14 mouse cellular contexts compared by ENCODE assay signal in the genomic region with DNA sequence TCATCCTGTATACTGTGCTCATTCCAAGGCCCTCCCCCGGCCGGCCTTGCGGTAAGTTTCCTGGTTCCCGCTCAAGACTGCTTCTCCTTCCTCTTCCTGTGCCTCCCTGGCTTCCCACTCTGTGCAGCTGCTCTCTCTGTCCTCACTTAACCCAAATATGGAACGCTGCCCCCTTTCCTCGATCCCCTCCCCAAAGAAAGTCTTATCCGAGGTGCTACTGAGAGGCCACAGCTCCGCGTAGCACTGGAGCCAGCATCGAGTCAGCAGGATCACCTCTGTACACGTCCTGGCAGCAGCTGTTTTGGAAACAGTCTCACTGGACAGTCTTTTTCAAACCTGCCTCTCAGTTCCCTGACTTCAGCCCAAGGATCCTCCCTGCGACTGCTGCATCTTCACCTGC. TPM values are rescaled to one million over a fixed set of nuclear protein-coding genes. Genes with fewer than 3 reads are reported as not detected.
DNase-seq lines count a peak whose midpoint lies in the region; ATAC-seq and TF ChIP-seq lines count a peak whose summit lies in the region.
"Had no signal": no experiment of that assay in that cellular context is flagged by ENCODE, and none has a peak within 500 bp of the region (broad histone marks: within the 10 kb centered on the region; RNA-seq: fewer than 3 reads in every experiment).

No protein-coding gene starts in this region.

- peak overlapping the region; percentile 67 for H3K9ac ChIP-seq in heart, embryonic 11.5 days (ENCODE audit: low read depth, low read length)
- no peak overlapping the region for H3K9ac ChIP-seq in stomach, embryonic 15.5 days
- H3K9ac ChIP-seq in stomach, postnatal 0 days (ENCODE audit: low read length) = no peak overlapping the region
- H3K9ac ChIP-seq in lung, embryonic 14.5 days = peak overlapping the region; percentile 29
- H3K9ac ChIP-seq: midbrain, embryonic 12.5 days had no signal

- no peaks in the 10 kb centered on the region for H3K27me3 ChIP-seq in heart, embryonic 11.5 days (ENCODE audit: control insufficient read depth, insufficient read depth, low read length)
- no peaks in the 10 kb centered on the region for H3K27me3 ChIP-seq in stomach, embryonic 15.5 days (replicated peaks)
- H3K27me3 ChIP-seq in stomach, postnatal 0 days (ENCODE audit: control insufficient read depth, insufficient read depth, low read length) = no peaks in the 10 kb centered on the region
- H3K27me3 ChIP-seq in lung, embryonic 14.5 days (ENCODE audit: insufficient read depth, low read length) = no peaks in the 10 kb centered on the region
- H3K27me3 ChIP-seq: midbrain, embryonic 12.5 days had no signal

- TF ChIP-seq CTCF in stomach, postnatal 0 days (IDR thresholded peaks at IDR 0.05; ENCODE audit: low read depth) = no peak
- no peak for TF ChIP-seq CTCF in lung, embryonic 14.5 days (IDR thresholded peaks at IDR 0.05; ENCODE audit: low read depth)

- H3K36me3 ChIP-seq in heart, embryonic 11.5 days (ENCODE audit: control insufficient read depth, insufficient read depth, low read length) = no peaks in the 10 kb centered on the region
- no peaks in the 10 kb centered on the region for H3K36me3 ChIP-seq in stomach, embryonic 15.5 days
- no peaks in the 10 kb centered on the region for H3K36me3 ChIP-seq in stomach, postnatal 0 days (ENCODE audit: control insufficient read depth, insufficient read depth, low read length)
- H3K36me3 ChIP-seq in lung, embryonic 14.5 days (ENCODE audit: insufficient read depth) = no peaks in the 10 kb centered on the region
- H3K36me3 ChIP-seq: midbrain, embryonic 12.5 days had no signal

- H3K4me3 ChIP-seq in heart, embryonic 11.5 days (ENCODE audit: low read depth, low read length) = no peak overlapping the region
- no peak overlapping the region for H3K4me3 ChIP-seq in stomach, embryonic 15.5 days (replicated peaks)
- H3K4me3 ChIP-seq in stomach, postnatal 0 days (ENCODE audit: low read depth, low read length) = no peak overlapping the region
- no peak overlapping the region for H3K4me3 ChIP-seq in lung, embryonic 14.5 days (ENCODE audit: low read depth, low read length)
- H3K4me3 ChIP-seq: midbrain, embryonic 12.5 days had no signal

- peaks cover 6% of the 10 kb centered on the region; the same call in 1 of the 2 replicates for H3K4me1 ChIP-seq in heart, embryonic 11.5 days (ENCODE audit: control insufficient read depth, insufficient read depth, low read length)
- H3K4me1 ChIP-seq in stomach, embryonic 15.5 days = no peaks in the 10 kb centered on the region
- no peaks in the 10 kb centered on the region; the same call in 1 of the 2 replicates for H3K4me1 ChIP-seq in stomach, postnatal 0 days (replicated peaks; ENCODE audit: control insufficient read depth, insufficient read depth)
- no peaks in the 10 kb centered on the region for H3K4me1 ChIP-seq in lung, embryonic 14.5 days (ENCODE audit: insufficient read depth)
- H3K4me1 ChIP-seq: midbrain, embryonic 12.5 days had no signal

- no peak for TF ChIP-seq EP300 in stomach, postnatal 0 days (optimal IDR thresholded peaks at IDR 0.05)

- peak; percentile 44; the same call in 1 of the 2 replicates for ATAC-seq in heart, embryonic 11.5 days (replicated peaks; ENCODE audit: insufficient number of reproducible peaks, low FRiP score, low TSS enrichment)
- no peak for ATAC-seq in stomach, embryonic 15.5 days (ENCODE audit: insufficient read depth, low FRiP score, low read depth)
- ATAC-seq in stomach, postnatal 0 days (ENCODE audit: low FRiP score, low TSS enrichment) = no peak
- ATAC-seq in lung, embryonic 14.5 days (ENCODE audit: insufficient read depth) = peak; percentile 76; the same call in 1 of the 2 replicates
- ATAC-seq in megakaryocyte-erythroid progenitor cell, adult 5-6 weeks (replicated peaks; ENCODE audit: low FRiP score, low TSS enrichment, poor library complexity, severe bottlenecking) = no peak

- intact Hi-C loops in heart, postnatal 25 days (cut with DNase I) = loop anchor here (5.0 kb wide), 1 partner anchor 87 kb away; no protein-coding TSS in a partner anchor

- peak overlapping the region; percentile 51 for H3K4me2 ChIP-seq in heart, embryonic 11.5 days
- peak overlapping the region; percentile 31; the same call in 1 of the 2 replicates for H3K4me2 ChIP-seq in stomach, embryonic 15.5 days
- H3K4me2 ChIP-seq in stomach, postnatal 0 days (replicated peaks; ENCODE audit: low read depth) = no peak overlapping the region
- peak overlapping the region; percentile 40 for H3K4me2 ChIP-seq in lung, embryonic 14.5 days
- H3K4me2 ChIP-seq: midbrain, embryonic 12.5 days had no signal

- 29% methylated on average over 12 of the region's 12 CpGs for WGBS in heart, embryonic 11.5 days (ENCODE audit: insufficient replicate concordance)
- 35% methylated on average over 12 of the region's 12 CpGs for WGBS in stomach, embryonic 15.5 days
- 31% methylated on average over 12 of the region's 12 CpGs for WGBS in stomach, postnatal 0 days
- WGBS in lung, embryonic 14.5 days = 18% methylated on average over 12 of the region's 12 CpGs

- DNase-seq in heart, postnatal 25 days (ENCODE audit: low spot score) = no peak
- DNase-seq in stomach, postnatal 0 days (ENCODE audit: low spot score) = no peak
- DNase-seq in lung, embryonic 14.5 days = peak; percentile 65
- no peak for DNase-seq in right cerebral cortex, postnatal 14 days
- DNase-seq in spleen, adult 18-20 months = no peak
- DNase-seq: adrenal gland, postnatal 25 days; cerebellum, adult 11-12 months; gastrocnemius, postnatal 10 days; right cerebral cortex, postnatal 4 days had no signal

- H3K27ac ChIP-seq in heart, embryonic 11.5 days (ENCODE audit: low read depth, low read length) = 0 out of 2 replicates have a peak overlapping the region, but pooled peaks have one; percentile 41
- H3K27ac ChIP-seq in stomach, embryonic 15.5 days = no peak overlapping the region
- H3K27ac ChIP-seq in stomach, postnatal 0 days (replicated peaks) = no peak overlapping the region
- no peak overlapping the region for H3K27ac ChIP-seq in lung, embryonic 14.5 days (ENCODE audit: low read depth)
- H3K27ac ChIP-seq: midbrain, embryonic 12.5 days had no signal

- no peaks in the 10 kb centered on the region for H3K9me3 ChIP-seq in heart, embryonic 11.5 days (replicated peaks; ENCODE audit: control insufficient read depth, low read length)
- no peaks in the 10 kb centered on the region for H3K9me3 ChIP-seq in stomach, embryonic 15.5 days
- H3K9me3 ChIP-seq in stomach, postnatal 0 days (ENCODE audit: control insufficient read depth, low read length) = no peaks in the 10 kb centered on the region
- H3K9me3 ChIP-seq in lung, embryonic 14.5 days (ENCODE audit: low read depth, low read length) = no peaks in the 10 kb centered on the region
- H3K9me3 ChIP-seq: midbrain, embryonic 12.5 days had no signal

RNA-seq across cellular contexts. Expression of a gene that starts 13.7 kb away (rescaled TPM):
- polyA plus RNA-seq in heart, embryonic 11.5 days (2014; fragmentation: Nextera tagmentation; extraction: Ambion mirVana) = 8.1 and 9.8 TPM in 2 replicates
- 10 to 100 TPM; 22.6 to 24.0 TPM for total RNA-seq in heart, postnatal 25 days (2021)
- 1.5 TPM in 2 replicates for polyA plus RNA-seq in stomach, embryonic 15.5 days (2015; fragmentation: Nextera tagmentation; extraction: Ambion mirVana)
- polyA plus RNA-seq in stomach, postnatal 0 days (2015; fragmentation: Nextera tagmentation; extraction: Ambion mirVana) = 0.79 and 0.96 TPM in 2 replicates
- 1.3 and 2.0 TPM in 2 replicates for polyA plus RNA-seq in lung, embryonic 14.5 days (2014; fragmentation: Nextera tagmentation; extraction: Ambion mirVana)
- total RNA-seq in megakaryocyte-erythroid progenitor cell, adult 5-6 weeks (2014; fragmentation: Nextera tagmentation) = not detected in 2 replicates
- total RNA-seq in megakaryocyte-erythroid progenitor cell, adult 5-6 weeks (2017) = not detected in 2 replicates
- polyA plus RNA-seq: liver, adult 2 months had no signal

Comparison
In these comparisons a context has a peak if more than half of its experiments do, and no peak if none do; other contexts are left out.
1. ATAC-seq: peak in heart, embryonic 11.5 days (single experiment) and lung, embryonic 14.5 days (single experiment); none in stomach, embryonic 15.5 days (single experiment), stomach, postnatal 0 days (single experiment) and megakaryocyte-erythroid progenitor cell, adult 5-6 weeks (single experiment).
2. H3K9ac ChIP-seq: peak in heart, embryonic 11.5 days (single experiment) and lung, embryonic 14.5 days (single experiment); none in stomach, embryonic 15.5 days (single experiment) and stomach, postnatal 0 days (single experiment).